Mouse (Mus musculus) spleen, adult 2 months (tissue): Measurements from ENCODE around the gene Noxa1.

ENCODE experiments used
- CTCF ChIP-seq: fragments of 200-500 bp; IDR thresholded peaks from 2 replicates; pipeline ENCODE4 v1.5.1; 2011; ENCODE audit warnings: mild to moderate bottlenecking, inconsistent platforms; ENCODE audit not compliant: insufficient read depth, insufficient read length, insufficient replicate concordance; ENCODE audit errors: extremely low read depth
- POLR2A ChIP-seq: fragments of 200-500 bp; IDR thresholded peaks from 2 replicates; pipeline ENCODE4 v1.6.1; 2011; ENCODE audit warnings: low read depth, low read length, inconsistent platforms

DNA sequence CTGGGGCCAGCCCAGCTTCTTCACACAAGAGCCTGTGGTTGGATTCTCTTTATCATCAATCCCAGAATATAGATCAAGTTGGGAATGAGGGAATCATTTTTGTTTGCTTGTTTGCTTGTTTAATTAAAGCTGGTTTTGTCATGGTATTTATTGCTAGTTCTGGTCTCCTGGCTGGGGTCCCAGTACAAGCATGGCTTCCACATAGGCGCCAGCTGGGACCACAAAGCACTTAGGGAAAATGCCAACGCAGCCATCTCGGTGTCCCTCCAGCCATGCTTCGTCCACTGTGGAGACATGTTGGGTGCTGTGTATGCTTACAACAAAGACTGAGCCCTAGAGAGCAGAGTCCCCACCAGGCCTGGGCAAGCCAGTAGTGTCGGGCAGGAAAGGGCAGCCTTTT lies 9.4 kb downstream of the Noxa1 start:
- TF ChIP-seq CTCF = no peak
- no peak for TF ChIP-seq POLR2A
